Mouse (Mus musculus) v-Abl transformed pro-B cells (cell line): ENCODE measurements around the gene Obsl1.

Source experiments
- in situ Hi-C, 2 experiments: fragments of 400-800 bp; cut with MboI; formaldehyde crosslinking; loops; one replicate each; pipeline ENCODE4 v1.15.1; 2025; ENCODE audit not compliant: unreplicated experiment in 2 of 2

The Obsl1 gene

DNA sequence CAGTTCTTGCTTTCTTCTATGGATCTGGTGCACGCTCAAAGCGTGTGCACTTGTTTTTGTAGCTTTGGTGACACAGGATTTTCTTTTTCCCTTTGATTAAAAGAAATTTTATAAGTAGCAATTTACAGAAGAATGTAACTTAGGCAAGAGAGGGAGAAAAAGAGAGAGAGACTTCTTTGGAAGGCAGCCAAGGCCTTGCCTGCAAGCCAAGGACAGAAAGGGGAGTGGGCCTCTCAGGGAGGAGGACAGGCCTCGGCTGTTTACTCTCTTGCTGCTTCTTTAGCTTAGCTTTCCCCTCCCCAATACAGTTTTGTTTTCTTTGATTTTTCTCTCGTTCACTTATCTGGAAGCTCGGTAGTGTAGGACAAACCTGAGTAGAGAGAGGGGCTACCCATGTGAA is 13.3 kb upstream of the Obsl1 start:
- in situ Hi-C loops = loop anchor here in 1 of 2 experiments (5.0 kb wide), 1 partner anchor 37 kb away; no protein-coding TSS in a partner anchor

DNA sequence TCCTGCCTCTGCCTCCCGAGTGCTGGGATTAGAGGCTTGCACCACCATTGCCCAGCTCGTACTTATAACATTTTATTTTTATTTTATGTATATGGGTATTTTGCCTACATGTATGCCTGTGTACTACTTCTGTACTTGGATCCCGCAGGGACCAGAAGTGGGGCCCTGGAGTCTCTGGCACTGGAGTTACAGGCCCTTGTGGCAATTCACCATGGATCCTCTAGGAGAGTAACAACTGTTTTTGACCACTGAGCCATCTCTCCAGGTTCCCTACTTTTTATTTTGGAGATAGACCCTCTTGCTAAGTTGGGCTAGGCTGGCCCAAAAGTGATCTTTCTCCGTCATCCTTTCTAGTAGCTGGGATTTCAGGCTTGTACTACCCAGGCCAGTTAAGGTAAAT is 12.2 kb upstream of the Obsl1 start:
- in situ Hi-C loops = loop anchor here in 1 of 2 experiments (5.0 kb wide), 1 partner anchor 36 kb away; no protein-coding TSS in a partner anchor

DNA sequence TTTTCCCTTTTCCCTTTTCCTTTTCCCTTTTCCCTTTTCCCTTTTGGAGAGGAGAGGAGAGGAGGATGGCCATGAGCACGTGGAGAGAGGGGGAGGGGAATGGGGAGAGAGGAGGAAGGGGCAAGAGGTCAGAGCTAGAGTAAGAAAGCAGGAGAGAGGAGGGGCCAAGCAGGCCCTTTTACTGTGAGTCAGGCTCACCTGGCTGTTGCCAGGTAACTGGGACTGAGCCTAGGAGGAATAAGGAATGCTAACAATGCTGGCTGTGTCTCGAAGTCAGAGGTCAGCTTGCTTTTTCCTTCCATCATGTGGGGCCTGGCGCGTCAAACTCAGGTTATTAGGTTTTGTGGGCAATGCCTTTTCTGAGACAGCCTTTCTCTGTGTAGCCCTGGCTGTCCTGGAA is 11.7 kb upstream of the Obsl1 start:
- in situ Hi-C loops = loop anchor here in 1 of 2 experiments (5.0 kb wide), 1 partner anchor 36 kb away; no protein-coding TSS in a partner anchor

DNA sequence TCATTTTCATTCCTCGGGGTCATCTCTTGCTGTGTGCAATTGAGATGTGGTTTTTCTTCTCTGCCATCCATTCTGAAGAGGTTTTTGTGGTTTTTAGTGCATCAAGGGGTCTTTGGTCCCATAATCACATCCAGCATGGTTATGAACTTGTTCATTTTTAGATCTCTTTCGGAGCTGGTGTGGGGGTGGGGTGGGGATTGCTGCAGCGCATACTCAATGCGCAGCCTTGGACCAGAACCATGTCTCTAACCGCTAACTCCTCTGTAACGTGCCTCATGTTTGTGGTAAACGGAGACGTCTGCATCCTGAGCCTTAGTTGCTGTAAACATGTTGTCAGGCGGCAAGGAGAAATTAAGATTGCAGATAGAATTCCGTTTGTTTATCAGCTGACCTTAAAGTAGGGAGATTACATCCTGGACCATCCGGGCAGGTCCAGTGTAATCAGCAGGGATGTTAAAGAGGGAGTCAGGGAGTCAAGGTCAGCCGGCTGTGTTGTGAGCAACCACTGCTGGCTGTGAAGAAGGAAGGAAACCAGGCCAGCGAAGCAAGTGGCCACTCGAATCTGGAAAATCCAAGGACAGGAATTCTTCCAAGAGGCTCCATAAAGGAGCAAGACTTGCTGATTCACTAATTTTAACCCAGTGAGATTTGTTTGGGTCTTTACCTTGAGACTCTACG is 10.6 kb upstream of the Obsl1 start:
- in situ Hi-C loops = loop anchor here in 1 of 2 experiments (5.0 kb wide), 1 partner anchor 35 kb away; no protein-coding TSS in a partner anchor

DNA sequence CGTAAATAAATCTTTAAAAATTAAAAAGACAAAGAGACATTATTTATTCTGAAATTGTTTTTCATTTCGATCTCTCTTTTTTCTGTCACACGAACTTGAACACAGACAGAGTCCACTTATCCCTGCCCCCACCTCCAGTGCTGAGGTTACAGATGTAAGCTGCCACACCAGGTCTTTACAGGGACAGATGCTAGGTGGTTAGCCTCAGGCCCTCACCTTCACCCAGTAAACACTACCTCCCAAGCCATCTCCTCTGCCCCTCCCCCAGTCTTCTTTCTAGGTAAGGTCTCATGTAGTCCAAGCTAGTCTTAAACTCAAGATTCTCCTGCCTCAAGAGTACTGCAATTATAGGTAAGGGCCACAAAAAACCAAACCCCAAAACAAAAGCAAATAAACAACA is 6.3 kb upstream of the Obsl1 start:
- in situ Hi-C loops = no loop called here

DNA sequence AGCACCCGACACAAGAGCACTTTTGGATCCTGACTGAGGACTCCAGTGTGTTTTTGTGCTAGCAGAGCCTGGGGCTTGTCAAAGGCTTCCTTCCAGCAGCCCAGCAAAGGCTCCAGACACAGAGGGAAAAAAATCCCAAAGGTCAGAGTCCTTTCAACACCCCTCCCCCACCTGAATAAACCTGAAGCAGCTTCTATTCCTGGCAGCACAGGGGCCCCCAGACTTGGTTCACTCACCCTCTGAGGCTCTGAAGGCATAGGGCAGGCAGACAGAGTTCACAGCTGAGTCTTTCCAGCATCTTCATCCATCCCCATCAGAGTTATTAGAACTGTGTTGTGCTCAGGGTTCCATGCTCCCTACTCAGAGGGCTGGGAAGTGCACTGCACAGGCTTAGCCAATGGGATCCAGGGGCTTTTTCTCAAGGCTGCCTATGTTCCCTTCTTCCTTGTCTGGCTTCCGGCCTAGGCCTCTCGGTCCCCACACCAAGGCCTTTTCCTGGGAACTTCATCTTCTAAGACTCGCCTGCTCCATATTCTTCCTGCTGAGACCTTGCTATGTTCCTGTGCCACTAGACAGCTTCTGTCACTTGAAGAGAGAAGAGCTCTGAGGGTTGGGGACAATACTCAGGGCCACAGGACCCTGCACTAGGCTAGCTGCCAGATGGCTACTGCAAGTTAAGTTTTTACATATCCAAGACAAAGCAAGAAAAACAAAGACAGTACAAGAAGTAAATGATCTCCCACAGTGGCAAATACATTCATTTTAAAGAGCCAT is 5.4 kb upstream of the Obsl1 start:
- in situ Hi-C loops = no loop called here

DNA sequence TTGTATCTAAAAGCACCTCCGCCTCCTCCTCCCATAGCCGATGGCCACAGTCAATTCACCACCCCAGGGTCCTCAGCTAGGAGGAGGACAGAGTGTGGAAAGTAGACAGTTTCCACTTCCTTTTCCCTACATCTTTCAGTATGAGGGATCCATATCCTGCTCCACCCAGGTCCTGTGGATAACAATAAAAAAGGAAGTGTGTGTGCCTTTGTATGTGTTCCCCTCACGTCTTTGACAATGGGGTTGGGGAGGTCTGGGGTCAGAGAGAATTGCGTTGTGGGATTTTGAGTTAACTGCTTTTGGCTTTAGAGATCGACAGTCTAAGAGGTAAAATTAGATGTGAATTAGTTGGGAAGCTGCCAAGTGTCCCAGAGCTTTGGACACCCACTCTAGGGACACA is 3.9 kb upstream of the Obsl1 start:
- in situ Hi-C loops = no loop called here

DNA sequence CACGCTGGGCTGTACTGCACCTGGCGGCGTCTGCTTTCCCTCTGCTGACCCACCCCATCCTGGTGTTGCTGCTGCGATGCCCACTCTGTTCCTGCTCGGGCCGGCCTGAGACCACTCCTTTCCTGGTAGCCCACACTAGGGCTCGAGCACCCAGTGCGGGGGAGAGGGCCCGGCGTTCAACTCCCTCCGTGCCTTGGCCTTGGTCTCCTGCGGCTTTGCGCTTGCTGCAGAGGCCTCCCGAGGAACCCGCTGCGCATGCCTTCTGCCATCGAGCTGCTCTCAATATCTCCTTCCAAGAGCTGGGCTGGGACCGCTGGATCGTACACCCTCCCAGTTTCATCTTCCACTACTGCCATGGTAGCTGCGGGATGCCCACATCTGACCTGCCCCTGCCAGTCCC is 3.3 kb upstream of the Obsl1 start:
- in situ Hi-C loops = no loop called here

DNA sequence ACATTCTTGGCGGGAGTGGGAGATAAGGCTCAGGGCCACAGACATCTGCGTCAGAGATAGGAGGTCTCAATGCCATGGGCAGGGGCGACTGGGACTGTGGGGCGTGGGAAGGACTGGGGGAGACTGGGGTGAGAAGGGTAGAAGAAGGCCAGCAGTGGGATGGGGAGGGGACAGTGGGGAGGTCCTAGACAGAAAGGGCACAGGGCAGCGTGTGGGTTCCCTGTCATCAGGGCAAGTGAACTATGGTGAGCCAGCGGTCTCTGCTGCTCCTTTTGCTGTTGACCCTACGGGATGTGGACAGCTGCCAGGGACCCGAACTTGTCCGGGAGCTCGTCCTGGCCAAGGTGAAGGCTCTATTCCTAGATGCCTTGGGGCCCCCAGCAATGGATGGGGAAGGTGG is 754 bp upstream of the Obsl1 start, which contains the start of gene Inha:
Gene Inha (plus strand): TSS at position 72 of the 400 bp plus-strand sequence.
- in situ Hi-C loops = no loop called here

DNA sequence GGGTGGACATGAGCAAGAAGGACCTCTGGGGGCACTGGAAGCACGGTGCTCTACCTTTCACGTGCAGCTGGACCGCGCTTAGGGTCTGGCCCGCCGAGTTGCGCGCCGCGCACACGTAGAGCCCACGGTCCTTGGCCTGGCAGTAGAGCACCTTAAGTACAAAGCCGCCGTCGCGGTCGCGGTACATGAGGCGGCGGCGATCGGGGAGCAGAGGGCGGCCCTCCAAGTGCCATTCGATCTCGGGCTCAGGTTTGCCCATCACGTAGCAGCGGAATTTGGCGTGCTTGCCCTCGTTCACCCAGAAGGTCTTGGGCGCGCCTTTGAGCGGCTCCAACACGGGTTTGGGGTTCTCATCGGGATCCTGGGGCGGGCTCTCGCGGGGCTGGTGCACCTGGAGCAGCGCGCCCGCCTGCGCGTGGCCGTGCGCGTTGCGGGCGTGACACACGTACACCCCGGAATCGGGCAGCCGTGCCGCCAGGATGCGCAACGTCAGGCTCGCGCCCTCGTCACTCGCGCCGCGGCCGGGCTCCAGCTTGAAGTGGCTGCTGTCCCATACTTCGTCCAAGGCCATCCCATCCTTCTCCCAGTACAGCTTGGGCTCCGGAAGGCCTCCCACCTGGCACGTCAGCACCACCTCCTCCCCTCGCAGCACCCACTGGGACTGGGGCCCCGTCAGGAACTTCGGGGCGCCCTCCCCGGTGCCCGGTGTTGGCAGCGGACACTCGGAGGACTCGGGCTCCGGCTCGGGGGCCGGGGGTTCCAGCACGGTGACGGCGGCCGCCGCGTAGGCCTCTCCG is 895 bp downstream of the Obsl1 start:
- in situ Hi-C loops = no loop called here

DNA sequence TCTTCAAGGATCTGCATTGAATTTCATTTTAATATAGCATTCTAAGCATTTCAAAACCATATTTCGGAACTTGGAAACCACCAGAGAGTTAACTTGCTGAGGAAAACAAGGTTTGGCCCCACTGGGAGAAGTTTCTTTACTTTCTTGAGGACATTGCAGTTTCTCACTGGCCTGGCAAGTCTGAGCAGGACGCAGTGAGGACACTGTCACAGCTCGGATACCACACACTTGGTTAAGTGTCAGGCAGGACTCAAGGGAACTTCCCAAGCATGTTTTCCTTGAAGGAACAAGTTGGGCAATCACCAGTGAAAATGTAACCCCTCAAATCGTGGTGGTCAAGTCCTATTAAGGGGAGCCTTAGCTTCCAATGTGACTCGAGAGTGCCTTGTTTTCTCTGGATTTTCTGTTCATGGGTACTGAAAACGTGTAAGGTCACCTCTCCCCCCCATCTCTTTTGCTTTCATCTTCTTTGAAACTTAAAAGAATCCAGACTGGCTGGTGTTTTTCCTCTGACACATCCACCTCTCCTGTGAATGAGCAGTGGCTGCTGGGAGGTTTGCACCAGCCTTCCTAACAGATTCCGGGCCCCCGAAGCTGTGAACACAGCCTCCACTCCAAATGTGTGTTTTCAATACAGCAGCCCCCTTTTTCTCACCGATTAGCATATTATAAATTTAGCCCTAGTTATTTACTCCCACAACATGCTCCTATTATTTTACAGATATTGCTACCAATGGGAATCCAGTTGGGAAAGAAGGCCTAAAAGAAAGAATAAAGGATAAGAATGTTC is 1.8 kb downstream of the Obsl1 start:
- in situ Hi-C loops = no loop called here

DNA sequence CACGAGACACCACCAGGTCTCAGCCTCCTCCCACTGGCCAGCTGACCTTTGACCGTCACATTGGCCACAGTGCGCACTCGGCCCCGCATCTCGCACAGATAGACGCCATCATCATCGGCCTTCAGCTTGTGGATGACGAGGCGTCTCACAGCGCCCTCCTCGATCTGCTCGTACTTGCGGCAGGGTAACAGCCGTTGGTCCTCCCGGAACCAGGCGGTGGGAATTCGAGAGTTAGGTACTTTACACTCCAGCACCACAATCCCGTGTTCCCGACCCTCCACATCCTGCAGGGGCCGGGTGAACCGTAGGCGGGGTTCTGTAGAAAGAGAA is 2.6 kb downstream of the Obsl1 start:
- in situ Hi-C loops = no loop called here

DNA sequence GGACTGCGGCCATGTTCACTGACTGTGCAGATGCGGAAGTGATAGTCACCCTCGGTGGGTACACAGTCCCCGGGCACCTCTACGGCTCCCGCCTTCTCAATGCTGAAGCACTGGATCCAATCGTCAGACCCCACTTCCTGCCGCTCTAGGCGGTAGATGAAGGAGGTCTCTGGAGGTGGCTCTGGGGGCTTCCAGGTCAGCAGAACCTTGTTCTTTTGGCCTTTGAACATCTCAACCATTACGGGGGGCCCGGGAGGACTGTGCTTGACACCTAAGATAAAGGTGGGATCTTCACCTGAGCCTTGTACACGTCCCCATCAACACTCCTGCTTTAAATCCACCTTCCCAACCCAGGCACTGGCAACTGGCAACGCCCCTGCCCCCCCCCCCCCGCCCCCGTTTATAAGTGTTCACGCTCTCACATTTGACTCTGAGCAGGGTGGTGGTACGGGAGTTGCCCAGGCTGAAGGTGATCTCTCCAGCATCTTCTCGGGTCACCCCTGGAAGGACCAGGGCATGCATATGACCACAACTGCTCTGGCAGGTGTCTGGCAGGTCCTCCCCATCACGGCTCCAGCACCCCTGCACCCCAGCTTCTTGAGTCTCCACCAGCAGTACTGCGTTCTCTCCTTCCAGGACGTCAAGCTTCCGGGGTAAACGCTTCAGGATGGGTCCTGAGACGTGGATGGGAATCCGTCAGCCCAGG is 3.2 kb downstream of the Obsl1 start:
- in situ Hi-C loops = no loop called here

DNA sequence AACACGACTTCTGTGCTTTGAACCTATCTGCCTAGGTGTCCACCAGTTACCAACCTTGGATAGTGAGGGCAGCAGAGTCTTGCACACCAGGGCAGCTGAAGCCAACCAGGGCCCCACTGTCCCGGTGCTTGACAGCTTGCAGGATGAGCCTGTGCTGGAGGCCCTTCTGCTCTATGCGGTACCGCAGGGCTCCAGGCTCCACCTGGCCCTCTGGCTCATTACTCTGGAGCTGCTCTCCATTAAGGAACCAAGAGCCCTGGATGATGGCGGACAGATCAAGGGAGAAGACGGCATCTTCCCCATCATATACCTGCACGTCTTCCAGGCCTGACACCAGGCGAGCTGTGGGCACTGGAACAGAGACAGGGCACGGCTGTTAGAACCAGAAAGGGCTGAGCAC is 4.3 kb downstream of the Obsl1 start:
- in situ Hi-C loops = no loop called here

DNA sequence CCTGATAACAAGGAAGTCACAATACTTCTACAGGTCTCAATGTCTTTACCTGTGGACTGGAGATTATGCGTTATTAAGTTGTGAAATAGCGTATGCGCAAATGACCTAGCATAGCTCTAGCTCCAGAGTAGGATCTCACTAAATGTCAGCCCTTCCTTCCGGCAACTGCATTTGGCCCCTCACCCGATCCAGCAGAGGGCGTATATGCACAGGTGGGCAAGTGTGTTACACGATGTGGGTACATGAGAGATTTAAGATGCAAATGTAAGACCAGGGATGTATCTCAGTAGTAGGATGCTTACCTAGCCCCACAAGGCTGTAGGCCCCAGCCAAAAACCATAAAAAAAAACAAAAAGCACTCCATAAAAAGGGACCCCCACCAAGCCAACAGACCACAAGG is 6.8 kb downstream of the Obsl1 start:
- in situ Hi-C loops = no loop called here

DNA sequence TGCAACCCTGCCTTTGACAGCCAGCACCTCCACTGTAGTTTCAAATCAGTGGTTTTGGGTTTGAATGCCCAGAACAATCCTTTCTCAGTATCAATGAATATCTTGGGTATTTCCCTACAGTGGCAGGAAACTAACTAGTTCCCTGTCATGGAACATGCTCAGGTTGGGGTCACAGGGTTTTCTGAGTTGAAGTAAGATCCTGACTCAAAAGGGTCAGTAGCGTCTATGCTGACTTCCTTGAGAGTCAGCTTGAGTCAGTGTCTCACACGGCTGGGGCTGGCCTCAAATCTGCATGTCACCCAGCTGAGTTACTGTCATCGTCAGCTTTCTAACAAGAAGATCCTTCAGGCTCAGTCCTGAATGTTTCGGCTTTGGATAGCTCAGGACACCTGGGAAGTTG is 7.4 kb downstream of the Obsl1 start:
- in situ Hi-C loops = no loop called here

DNA sequence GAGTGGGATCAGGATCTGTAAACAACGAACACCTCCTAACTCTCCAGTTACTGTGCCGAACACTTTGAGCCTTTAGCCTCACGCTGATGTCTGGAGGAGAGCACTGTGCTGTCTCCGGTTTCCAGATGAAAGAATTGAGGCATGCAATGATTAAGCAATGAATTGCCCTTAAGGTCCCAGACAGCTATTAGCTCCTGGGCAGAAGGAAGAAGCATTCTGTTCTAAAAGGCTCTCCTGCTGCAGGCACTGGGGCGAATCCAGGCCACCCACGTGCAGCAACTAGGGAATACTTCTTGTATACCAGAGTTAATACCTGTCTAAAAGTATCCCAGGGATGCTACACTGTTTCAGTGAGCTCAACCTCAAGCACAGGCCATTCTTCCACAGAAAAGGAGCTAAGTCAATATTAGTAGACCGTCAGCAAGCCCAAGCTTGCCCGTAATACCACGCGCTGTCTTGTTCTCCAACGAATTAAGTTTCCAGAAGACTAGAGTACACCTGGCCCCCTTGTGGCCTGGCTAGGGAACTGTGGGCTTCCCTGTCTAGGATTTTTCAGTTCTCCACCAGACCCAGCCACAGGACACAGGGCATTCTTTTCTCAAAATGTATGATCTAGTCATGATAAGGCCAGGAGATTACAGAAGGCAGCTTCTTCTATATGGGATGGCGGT is 11.2 kb downstream of the Obsl1 start:
- in situ Hi-C loops = no loop called here

DNA sequence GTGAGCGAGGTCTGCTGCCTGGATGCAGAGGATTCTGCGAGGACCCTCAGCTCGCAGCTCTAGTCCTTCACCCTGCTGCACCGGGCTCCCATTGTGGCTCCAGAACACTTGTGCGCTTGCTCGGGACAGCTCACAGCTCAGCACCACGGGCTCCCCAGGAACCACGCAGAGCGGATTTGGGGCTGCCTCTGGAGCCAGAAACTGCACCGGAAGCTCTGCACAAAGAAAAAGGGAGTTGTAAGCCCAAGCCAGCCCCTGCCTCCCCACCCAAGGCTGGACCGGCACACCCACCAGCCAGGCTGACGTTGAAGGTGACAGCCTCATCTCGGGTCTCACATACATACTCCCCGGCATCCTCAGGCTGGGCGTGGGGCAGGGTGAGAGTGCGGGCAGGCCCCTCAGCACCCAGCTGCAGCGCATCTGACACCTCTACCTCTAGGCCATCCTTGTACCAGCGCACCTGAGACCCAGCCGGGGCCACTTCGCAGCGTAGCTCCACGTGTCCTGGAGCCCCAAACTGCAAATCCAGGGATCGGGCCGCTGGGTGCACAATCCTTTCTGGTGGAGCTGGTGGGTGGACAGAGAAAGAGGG is 13.6 kb downstream of the Obsl1 start:
- in situ Hi-C loops = no loop called here
